Mouse (Mus musculus) cerebellum, postnatal 36 days (tissue): ENCODE results near the gene Negr1.

Experiments used
- DNase-seq, 2 experiments: peaks; one replicate each; pipeline ENCODE4 v3.0.0; 2021 to 2022; ENCODE audit warnings: mixed read lengths in 2 of 2

Negr1 gene

DNA sequence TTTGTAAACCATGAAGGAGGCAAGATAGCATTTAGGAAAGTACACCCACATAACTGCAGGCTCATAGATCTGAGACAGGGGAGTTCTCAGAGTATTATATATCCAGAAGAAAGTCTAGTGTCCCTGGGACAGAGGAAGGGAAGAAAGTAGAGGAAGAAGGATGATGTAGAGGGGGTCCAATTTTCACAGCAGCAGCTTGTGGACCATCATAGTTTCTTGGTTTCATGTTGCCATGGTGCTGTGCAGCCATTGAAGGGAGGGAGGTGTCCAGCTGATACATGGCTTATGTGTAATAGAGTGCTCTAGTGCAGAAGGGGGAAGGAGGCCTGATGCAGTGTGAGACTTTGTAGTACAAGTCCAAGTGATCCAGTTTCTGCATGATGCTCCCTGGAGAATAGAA lies 359.8 kb downstream of the Negr1 start:
- DNase-seq = no peak

DNA sequence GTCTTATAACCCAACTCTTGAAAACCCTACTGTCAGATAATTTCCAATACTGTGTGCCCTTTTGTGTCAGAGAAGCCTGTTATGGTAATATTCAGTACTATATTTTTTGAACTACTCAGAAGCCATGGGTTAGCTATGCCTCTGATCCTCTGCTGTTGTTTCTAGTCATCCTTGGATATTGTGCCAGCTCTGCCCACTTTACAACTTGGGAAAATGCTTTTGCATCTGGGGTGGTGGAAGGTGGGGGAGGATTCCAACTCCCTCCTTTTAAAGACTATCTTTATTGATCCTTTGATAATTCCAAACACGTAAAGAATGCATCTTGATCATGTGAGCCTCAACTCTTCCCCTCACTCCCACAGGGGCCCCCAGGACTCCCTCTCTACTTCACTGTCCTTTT lies 361.6 kb downstream of the Negr1 start:
- DNase-seq = no peak

DNA sequence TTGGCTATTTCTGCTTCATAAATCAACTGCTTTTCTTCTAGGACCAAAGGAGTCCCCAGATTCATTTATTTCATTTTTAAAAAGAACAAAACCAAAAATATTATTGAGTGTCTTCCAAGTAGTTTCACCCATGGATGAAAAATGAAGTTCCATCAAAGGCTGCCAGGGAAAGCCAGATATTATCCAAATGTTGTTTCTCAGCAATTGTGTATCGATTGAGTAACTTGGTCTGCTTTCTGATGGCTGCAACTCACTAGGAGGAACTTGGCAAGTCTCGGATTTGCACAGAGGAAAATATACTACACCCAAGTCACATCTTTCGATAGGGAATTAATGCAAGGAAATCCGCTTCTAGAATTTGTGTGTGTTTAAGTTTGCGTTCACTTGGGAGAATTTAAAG lies 363.5 kb downstream of the Negr1 start:
- peak in 1 of 2 experiments; percentile 6 for DNase-seq

DNA sequence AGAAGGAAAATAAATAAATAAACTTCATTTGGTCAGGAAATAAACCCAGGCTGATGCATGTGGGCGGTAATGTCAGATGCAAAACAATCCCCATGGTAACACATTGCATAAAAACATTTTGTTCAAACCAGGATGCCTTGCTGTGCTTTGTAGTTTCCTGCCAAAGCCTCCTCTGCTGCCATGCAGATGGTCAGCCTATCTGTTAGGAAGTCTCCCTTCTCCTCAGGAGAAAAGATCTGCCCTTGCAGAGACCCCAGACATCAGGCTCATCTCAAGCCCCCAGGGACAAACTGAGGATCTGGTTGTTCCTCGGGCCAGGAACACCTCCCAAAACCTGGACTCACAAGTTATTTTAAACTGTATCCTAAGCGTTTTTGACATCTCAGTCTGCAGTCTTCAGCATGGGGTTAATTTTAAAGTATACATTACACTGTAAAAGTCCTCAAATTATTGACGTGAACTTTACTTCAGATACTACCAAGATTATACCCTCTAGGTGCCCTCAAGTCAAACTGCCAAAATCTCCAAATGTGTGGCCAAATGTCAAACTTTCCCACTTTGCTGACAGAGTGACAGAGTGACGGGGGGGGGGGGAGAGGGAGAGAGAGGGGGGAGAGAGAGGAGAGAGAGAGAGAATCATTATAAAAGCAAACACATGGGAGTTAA lies 366.9 kb downstream of the Negr1 start:
- DNase-seq = peak; percentile 71 to 81

DNA sequence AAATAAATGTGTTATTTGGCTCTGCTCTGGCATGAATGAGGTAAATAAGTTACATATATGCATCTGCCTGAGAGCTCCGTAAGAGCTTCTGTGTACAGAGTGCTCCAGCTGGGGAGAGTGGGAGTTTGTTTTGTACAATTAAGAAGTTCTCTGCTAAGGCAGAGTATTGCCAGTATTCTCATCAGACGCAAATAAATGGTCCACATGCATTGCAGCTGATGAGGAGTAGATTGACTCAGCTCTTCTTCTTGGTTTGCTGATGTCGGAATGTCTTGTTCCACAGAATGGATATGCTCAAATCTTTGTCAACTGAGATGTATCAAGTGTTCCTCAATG lies 367.4 kb downstream of the Negr1 start:
- DNase-seq = peak in 1 of 2 experiments; percentile 42

DNA sequence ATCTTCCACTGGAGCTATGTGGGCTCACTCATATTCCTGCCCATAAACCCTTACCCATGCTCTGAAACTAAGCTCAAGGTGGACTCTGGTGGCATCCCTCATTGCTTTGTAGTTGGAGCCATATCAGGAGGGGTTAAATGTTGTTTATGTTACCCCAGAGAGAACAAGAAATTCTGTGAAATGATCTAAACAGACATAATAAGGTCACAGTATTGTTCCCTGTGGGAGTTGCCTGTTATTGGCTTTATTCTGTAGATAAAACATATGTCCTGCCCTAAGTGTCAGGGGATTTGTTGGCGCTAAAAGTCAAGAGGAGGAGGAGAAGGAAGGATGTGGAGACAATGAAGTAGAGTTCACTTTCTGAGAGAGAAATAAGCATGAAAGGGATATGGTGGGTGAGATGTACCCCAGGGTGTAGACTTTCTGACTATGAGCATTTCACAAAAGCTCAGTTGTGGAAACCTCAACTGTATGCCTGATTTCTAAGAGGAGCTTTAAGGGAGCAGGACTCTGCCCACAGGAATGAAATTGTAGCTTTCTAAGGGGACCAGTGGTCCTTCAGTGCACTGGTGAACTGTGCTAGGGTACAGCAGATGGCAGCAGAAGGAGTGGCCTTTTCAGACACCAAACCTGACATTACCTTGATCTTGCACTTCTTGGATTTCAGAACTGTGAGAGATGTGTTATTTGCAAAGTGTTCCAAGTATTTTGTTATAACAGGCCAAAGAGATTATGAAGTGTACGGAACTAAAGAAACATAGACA lies 368.3 kb downstream of the Negr1 start:
- peak in 1 of 2 experiments; percentile 44 for DNase-seq

DNA sequence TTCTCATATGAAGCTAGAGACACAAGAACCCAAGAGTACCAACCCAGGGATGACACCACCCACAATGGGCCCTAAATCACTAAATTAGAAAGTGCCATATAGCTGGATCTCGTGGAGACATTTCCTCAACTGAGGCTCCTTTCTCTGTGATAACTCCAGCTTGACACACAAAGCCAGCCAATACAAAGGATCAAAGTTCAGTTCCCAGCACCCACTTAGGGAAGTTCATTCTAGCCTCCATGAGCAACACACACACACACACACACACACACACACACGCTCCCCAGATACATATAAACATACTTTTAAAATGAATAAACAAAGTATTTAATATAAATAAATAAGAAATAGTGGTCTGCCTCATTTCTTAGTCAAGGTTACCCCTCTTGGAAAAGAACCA lies 369.4 kb downstream of the Negr1 start:
- DNase-seq = no peak

DNA sequence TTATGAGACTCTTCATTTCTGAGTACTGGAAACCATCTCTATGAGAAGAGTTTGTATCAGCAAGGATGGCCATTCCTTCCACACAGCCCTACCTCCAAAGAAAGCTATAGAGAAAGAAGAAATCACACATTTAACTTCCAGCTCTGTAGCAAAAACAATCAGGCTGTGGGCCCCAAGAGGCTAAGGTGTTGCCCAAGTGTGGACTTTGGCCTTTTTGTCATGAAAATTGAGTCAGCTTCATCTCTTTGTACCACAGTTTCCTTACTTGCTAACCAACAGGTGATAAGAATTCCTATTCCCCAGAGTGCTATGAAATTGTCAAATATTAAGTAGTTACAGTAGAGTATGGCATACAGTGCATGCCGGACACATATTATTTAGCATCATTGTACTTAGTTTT lies 369.9 kb downstream of the Negr1 start:
- no peak for DNase-seq

DNA sequence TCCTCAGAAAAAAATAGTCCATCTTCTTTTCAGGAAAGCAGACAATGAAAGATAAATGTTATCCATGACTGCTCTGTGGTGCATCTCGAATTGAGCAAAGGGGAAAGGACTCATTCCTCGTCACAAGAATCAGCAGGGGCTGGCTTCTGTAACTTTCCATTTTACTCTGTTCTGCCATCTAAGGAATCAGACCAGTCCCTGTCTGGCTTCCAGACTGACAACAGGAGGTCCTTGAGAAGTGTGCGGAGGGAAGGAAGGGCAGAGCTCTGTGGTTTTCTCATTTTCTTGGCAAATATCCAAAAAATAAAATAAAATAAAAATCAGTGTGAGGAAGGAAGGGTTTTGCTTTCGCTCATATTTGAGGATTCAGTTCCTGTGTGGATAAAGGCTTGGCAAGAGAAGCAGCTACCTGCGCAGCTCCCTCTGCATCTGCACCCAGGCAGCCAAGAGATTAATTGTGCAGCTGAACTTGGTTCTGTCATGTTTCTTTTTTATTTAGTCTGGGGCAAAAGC lies 373.2 kb downstream of the Negr1 start:
- peak; percentile 69 to 80 for DNase-seq

DNA sequence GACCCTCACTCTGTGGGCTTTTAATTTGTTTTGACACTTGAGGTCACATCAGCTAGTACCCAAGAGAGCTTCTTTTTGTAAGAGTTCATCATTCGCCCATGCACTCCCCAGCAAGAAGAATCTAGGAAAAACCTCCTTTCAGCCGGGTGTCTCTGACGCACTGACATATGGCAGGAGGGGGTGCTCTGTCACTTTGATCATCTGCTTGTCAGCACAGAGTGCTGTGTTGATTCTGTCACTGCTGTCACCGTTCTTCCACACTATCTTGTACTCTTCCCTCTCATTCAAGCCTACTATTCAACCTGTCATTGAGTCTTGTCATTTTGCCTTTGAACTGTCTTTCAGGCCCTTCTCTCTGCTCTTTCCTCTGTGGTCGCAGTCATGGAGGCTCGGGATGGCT lies 385.8 kb downstream of the Negr1 start:
- peak in 1 of 2 experiments; percentile 34 for DNase-seq

DNA sequence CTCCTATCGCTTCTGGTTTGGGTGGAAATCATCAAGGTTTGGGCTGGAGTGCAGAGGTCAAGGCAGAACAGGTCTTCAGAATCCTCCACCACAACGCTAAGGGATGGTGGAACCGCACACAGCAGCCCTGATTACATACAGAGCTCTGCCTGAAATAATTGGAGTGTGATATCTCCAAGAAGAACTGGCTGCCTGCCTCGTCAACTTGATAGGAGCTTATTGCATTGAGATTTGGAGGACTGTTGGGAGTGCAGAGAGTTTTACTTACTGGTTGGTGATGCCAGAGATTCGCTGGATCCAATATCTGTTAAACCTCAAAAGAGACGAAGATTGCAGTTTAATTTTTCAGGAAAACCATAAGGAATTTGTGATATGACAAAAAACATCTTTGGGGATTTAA lies 391.4 kb downstream of the Negr1 start:
- no peak for DNase-seq

DNA sequence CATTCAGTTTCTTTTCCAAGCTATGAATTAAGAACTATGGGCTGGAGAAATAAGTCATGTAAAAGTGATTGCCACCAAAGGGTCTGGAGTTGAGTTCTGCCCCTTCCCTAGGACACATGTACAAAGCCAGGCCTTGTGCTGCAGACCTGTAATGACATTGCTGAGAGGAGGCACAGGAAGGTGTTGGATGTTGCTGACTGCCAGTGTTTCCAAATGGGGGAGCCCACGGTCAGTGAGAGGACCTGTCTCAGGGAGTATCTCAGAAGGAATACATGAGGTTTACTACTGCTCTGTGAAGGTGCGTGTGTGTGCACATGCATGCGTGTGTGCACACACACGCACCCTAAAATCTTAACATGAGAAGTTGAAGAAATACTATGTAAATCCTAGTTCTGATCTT lies 393.5 kb downstream of the Negr1 start:
- peak in 1 of 2 experiments; percentile 31 for DNase-seq

DNA sequence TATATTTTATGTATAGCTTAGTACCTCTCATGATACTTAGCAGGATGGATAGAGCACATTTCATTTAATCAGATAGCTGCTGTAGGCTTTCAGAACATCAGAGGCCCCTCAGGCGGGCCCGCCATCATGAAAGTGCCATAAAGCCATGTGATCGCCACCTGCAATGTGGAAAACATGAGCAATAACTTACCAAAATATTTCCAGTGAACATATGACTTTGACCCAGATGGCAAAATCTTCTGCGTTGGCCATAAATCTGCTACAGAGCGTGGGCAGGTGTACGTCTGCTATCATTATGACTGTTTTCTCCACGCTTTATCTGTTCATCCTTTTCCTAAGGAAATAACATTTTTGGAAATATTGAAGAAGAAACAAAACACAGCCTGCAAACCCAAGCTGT lies 397.0 kb downstream of the Negr1 start:
- DNase-seq = no peak

DNA sequence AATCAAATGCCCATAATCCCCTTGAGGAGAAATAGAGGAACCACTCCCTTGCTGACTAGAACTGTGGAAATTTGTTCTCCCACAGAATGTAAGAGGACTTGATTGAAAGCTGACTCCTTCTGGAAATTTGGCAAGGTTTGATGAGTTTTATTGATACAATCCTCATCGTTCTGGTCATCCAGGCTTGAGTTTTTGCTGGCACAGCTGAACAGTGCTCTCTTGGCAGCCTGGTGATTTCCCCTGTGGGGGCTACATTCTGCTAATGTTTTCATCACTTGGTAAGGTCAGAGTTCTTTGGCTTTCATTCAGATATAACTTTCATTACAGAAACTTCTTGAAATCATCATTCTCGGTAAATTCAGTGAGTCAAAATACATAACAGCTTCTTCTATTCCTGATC lies 407.2 kb downstream of the Negr1 start:
- DNase-seq = no peak

DNA sequence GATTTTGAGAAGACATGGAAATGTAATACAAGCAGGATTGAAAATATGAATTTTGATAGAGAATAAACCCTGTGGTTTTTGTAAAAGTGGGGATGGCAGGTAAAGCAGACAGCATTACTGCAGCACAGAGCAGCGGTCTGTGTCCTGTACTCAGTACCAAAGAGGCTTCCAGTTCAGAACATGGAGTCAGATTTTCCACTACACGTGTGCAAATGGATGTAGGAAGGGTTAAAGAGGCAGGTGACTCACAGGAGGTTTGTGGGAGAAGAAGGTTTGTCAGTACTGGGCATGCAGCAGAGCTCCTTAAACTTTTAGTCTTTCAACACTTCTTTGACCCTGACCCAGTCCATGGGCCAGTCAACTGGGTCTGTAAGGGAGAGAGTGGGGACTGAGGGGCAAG lies 409.5 kb downstream of the Negr1 start:
- DNase-seq = no peak

DNA sequence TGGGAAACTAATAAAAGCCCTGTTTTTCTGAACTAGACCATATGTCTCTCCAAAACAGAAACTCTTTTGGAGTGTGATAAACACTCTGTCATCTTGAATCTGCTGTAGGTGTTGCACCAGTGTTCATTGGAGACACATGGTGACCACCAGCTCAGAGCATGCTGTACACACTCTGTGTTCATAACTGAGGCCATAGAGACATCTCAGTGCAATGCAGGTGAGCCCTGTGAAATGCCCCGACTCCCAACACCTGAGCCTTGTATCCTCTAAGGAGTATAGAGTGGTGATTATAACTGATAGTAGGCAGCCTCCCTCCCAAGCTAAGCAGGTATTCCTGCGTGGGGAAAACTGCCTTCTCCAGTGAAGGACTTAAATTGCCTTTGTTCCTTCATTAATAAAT lies 415.2 kb downstream of the Negr1 start:
- DNase-seq = no peak

DNA sequence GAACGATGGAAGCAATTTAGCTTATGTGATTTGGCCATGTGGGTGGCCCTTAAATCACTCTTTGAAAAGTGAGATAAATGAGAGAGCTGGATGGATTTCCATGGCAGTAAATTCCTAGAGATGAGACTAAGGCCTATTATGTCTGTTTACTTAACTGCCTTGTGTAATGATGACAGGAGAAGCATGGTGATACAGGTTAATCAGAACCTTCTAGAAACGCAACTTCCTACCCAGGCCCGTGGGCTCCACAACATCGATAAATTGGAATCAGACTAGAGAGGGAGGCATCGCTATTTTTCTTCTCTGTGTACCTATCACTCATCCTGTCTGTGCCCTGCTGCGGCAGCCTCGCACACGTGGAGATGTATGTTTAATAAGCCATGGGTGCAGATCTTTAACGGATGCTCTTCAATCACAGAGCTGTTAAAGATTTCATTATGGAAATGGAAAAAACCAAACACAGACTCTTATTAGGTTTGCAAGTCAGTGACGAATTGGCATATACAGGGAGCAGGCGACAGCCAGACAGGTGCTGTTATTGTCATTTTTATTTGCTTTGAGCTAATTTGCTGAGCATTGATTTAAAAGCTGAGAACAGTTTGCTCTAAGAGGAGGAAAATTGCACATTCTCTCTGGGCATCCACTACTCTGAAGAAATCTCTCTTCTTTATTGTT lies 418.6 kb downstream of the Negr1 start:
- DNase-seq = no peak

DNA sequence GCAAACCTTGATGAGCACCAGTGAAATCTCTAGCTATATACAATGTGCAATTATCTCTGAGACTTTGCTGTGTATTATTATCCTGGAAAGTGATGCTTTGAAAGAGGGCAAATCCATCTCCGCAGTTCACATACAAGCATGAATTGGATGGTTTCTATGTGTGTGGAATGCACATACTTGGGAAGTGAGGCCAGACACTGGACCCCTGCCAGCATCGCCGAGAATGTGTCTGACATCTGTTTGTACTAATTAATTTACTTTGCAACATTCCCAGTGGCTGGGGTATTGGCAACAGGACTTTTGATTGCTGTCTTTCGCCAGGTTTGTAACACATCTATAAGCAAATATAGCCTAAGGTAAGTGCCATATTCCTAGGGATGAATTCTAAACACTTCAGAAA lies 420.5 kb downstream of the Negr1 start:
- peak; percentile 37 to 41 for DNase-seq

DNA sequence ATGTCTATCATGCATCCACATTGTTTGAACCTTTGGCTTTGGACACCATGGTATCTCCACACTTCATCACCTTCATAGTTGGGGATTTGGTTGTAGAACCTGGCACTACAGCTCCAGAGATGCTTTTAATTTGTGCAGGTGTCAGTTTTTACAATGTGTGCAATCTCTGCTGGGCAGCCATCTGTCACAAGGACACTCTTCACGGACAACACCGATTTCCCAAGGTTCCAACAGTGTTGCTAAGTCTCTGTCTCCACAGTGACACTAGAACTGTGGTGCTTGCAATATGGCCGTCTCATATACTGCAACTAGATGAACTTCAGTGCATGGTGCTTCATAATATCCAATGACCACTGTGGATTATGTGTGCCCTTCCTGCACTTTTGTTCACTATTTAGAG lies 425.5 kb downstream of the Negr1 start:
- peak; percentile 64 to 66 for DNase-seq

DNA sequence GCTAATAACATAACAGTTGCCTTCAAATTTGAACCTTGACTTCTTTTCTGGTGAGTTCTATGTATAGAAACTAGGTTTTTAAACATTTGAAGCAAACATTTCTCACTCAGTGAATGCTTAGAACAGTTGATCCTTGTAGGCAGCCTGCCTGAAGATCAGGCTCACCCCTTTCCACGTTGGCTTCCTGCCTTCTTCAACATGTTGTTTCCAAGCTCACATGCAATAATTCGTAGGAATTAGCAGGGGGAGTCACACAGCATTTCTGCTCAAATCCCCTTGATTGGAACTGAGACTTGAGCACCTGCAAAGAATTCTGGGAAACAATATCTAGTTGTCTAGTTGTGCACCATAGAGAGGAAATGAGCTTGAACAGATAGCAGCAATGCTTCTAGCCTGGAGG lies 430.6 kb downstream of the Negr1 start:
- no peak for DNase-seq

DNA sequence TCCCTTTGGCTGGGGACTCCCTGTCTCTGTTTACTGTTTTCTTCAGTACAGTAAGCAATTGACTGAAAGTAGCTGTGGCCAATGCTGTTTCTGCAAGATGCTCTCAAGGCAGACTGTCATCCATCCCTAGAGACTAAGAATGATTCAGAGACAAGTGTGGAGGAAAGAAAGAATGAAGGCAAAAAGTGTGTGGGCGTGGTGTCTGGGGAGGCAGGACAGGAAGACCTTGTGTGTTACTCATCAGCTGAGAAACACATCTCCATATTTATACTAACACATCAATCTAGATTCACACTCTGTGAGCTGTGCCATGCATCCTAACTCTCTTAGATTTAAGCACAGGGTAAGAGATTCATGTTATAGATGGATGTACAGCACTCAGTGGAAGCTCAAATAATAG lies 431.2 kb downstream of the Negr1 start:
- no peak for DNase-seq

DNA sequence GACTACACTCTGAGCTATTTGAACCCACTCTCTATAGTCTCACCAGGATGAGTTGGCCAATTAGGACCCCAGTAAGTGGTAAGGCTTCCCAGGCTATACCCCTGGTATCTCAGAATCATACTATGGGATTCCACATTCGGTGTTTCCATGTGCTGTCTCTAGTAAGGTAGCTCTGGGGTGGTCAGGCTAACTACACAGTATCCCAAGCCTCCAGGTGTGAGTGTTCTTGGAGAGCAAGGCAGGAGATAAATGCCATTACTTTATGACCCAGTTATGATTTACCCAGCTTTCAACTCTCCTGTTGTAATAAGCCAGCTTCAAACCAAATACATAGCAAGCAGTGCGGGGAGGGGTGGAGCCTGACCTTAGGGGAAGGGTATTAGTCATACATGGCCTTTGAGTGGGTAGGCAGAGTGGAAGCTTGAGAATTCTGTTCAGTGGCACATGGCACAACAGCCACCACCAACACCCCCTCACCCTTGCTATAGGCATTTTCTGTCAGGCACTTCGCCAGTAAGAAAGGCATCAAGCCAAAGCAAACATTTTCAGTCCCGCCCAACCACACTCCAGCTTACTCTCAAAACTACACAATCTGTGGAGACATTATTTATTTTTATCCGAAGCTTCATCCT lies 437.7 kb downstream of the Negr1 start:
- peak in 1 of 2 experiments; percentile 23 for DNase-seq

DNA sequence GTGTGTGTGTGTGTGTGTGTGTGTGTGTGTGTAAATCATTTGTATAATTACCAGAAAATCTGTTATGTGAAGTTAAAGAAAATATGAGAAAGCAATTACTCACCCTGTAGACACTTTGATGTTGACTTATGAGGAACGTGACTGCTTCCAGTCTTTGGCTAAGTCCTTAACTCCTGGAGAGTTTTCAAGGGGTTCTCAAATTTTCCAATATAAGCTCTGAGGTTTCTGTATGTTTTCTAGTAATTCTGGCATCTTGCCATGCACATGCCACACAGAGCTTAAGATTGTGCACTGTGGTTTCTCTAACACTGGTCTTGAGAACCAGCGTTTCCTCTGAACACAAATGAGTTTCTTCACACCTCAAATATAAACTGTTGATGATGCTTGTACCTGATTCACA lies 460.0 kb downstream of the Negr1 start:
- no peak for DNase-seq
